Mouse (Mus musculus) cerebellum, adult 2 months (tissue): ENCODE data around the gene Nat9.

Experiments
- CTCF ChIP-seq: fragments of 200-500 bp; IDR thresholded peaks from 2 replicates; pipeline ENCODE4 v1.5.1; 2011; ENCODE audit warnings: low read depth, mild to moderate bottlenecking, control low read depth, low read length, moderate library complexity, borderline replicate concordance; ENCODE audit not compliant: insufficient read depth
- POLR2A ChIP-seq: fragments of 200-500 bp; IDR thresholded peaks from 2 replicates; pipeline ENCODE4 v1.6.1; 2011; ENCODE audit warnings: low read length, control low read depth, borderline replicate concordance; ENCODE audit not compliant: insufficient read depth

DNA sequence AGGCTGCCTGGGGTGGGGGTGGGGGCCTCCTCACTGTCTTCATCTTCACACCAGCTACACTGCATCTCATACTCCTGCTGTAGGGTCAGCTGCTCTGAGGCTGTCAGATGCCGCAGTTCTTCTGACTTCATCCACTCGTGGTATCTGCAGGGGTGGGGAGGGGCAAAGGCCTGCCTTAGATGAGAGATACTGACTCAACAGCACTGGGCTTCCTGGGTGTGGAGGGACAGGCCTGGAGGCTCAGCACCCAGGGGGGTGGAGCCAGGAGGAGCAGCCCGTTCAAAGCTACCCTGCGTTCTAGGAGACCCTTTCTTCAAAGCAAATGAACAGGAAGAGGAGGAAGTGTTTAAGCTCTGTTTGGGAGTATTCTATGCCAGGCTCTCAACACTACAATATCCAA lies 2.7 kb downstream of the Nat9 start:
- TF ChIP-seq POLR2A (no peak), CTCF (no peak)
